Mouse (Mus musculus): ENCODE measurements around the gene Serpinb6b. TPM values are rescaled to one million over a fixed set of nuclear protein-coding genes. Genes with fewer than 3 reads are reported as not detected.

Gene Serpinb6b
- polyA plus RNA-seq, 1 experiment from 2014 or later: 11.1 TPM

DNA sequence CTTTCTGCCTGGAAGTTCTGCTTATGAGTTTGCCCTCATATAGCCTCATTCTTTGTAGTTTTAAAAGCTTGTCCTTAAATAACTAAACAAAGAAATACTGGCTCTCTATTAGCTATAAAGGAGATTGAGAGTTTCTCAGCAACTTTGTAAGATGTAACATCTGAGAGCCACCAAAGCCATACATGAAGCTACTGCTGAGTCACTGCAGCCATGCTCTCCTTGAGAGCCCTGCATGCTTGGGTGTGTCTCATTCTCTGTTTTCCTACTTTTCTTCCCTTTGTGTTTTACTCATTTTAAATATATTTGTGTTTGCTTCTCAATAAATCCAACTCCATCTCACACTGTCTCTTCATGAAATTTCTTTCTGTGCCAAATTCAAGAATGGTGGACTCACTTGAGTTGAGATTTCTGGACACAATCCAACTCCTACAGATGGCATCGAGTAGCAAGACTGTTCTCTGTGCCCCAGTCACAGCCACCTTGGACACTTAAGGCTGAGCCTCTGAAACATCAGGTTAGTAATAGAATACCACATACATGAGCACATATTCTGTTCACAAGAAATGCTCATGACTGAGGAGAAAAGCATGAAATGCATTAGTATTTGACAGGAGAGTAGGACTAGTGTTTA is 61.5 kb downstream of the Serpinb6b start:
- Histone ChIP-seq H3K4me3 (no peak overlapping the region), H3K27ac (no peak overlapping the region), H3K27me3 (ENCODE audit: insufficient read depth, poor library complexity, severe bottlenecking) (no peaks in the 10 kb centered on the region), H3K36me3 (no peaks in the 10 kb centered on the region), H3K4me1 (peaks cover 18% of the 10 kb centered on the region), H3K9me3 (no peaks in the 10 kb centered on the region)
- DNase-seq (ENCODE audit: low spot score): no peak
- WGBS: 72% methylated on average over 1 of the region's 1 CpGs

DNA sequence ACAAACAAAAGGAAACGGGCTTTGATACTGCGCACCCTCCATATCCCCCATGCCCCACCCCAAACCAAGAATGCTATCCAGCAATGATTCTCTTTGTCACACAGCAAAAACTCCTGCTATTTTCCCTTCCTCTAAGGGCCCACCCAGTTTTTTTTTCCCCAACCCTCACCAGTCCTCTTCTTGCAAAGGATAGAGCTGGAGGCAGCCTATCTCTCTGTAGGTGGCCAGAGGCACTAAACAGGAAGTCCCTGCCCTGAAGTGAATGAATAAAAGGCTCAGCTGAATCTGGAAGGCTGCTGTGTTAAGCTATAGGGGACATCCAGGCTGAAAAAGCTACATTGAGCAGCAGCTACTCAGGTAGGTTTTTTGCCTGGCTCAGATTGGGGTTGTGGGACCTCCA is 62.2 kb downstream of the Serpinb6b start, which contains the start of gene Serpinb9b:
Gene Serpinb9b (plus strand): TSS at position 173 of the 400 bp plus-strand sequence.
- DNase-seq (ENCODE audit: low spot score): no peak
- Histone ChIP-seq H3K4me1 (peaks cover 18% of the 10 kb centered on the region), H3K27ac (no peak within 1 kb of the TSS), H3K27me3 (ENCODE audit: insufficient read depth, poor library complexity, severe bottlenecking) (no peaks in the 10 kb centered on the region), H3K36me3 (no peaks in the 10 kb centered on the region), H3K4me3 (no peak within 1 kb of the TSS), H3K9me3 (no peaks in the 10 kb centered on the region)
- 72% methylated on average over 2 of the region's 2 CpGs for WGBS

DNA sequence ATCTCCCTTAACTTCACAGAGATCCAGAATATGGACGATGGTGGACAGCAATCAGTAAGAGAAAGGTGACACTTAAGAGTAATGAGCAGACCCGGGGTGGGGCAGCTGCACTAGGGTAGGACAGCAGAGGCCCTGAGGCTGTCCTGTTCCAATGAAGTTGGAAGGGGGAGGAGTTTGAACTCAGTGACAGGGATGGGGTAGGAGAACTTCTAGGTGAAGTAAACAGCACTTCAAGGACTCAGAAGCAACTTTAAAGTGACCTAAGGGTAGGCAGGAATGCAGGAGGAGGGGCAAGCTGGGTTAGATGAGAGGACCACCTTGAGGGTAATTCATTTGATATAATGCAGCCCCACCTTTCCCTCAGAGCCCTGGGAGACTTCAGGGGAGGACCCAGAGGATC is 63.1 kb downstream of the Serpinb6b start:
- 25% methylated on average over 2 of the region's 2 CpGs for WGBS

DNA sequence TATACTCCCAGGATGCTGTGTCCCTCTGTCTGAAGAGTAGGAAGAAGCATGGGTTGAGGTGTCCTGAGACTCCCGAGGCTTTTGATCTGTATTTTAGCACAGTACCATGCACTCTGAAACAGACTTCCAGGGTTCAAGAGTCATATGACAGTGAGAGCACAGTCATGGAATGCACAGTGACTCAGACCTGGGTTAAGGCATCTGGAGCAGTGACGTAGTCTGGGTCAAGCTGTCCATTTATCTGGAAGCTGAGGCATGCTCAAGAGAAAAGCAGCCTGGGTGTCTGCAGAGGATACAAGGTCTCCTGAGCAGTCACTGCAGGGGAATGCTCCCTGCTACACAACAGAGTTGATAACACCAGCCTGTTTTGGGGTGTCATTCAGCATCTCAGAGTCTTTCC is 63.5 kb downstream of the Serpinb6b start:
- no peak overlapping the region for H3K4me3 ChIP-seq
- DNase-seq (ENCODE audit: low spot score): no peak
- WGBS: 28% methylated on average over 2 of the region's 2 CpGs
- no peaks in the 10 kb centered on the region for H3K9me3 ChIP-seq
- H3K27ac ChIP-seq: no peak overlapping the region
- no peaks in the 10 kb centered on the region for H3K36me3 ChIP-seq
- H3K4me1 ChIP-seq: peaks cover 18% of the 10 kb centered on the region
- no peaks in the 10 kb centered on the region for H3K27me3 ChIP-seq (ENCODE audit: insufficient read depth, poor library complexity, severe bottlenecking)

More for the DNA sequence above, 63.1 kb downstream of the Serpinb6b start:
- no peaks in the 10 kb centered on the region for H3K27me3 ChIP-seq (ENCODE audit: insufficient read depth, poor library complexity, severe bottlenecking)
- H3K36me3 ChIP-seq: no peaks in the 10 kb centered on the region
- no peak overlapping the region for H3K27ac ChIP-seq
- peaks cover 18% of the 10 kb centered on the region for H3K4me1 ChIP-seq
- H3K4me3 ChIP-seq: no peak overlapping the region
- H3K9me3 ChIP-seq: no peaks in the 10 kb centered on the region
- no peak for DNase-seq (ENCODE audit: low spot score)

Other genes with a start within 250 kb of the Serpinb6b start
- gene Mylk4, start 181.3 kb upstream of the Serpinb6b start, polyA plus RNA-seq (2016; fragmentation: Nextera tagmentation; extraction: Ambion mirVana): 0.07 TPM in 1 of 2 replicates, not detected in the other
- gene Wrnip1, start 163.2 kb upstream of the Serpinb6b start, polyA plus RNA-seq (2016; fragmentation: Nextera tagmentation; extraction: Ambion mirVana): 20.6 and 30.0 TPM in 2 replicates
- gene D930007J09Rik, start 162.4 kb upstream of the Serpinb6b start, polyA plus RNA-seq (2016; fragmentation: Nextera tagmentation; extraction: Ambion mirVana): not detected in 2 replicates
- 2.3 and 2.6 TPM in 2 replicates for gene Serpinb1a, start 114.0 kb upstream of the Serpinb6b start, polyA plus RNA-seq (2016; fragmentation: Nextera tagmentation; extraction: Ambion mirVana)
- gene Serpinb1c, start 67.0 kb upstream of the Serpinb6b start, polyA plus RNA-seq (2016; fragmentation: Nextera tagmentation; extraction: Ambion mirVana): not detected in 2 replicates
- 4.2 and 4.4 TPM in 2 replicates for gene Serpinb9, start 38.0 kb downstream of the Serpinb6b start, polyA plus RNA-seq (2016; fragmentation: Nextera tagmentation; extraction: Ambion mirVana)
- 0.92 and 1.0 TPM in 2 replicates for gene Serpinb9b, start 62.2 kb downstream of the Serpinb6b start, polyA plus RNA-seq (2016; fragmentation: Nextera tagmentation; extraction: Ambion mirVana)
- gene Serpinb1b, start 113.4 kb downstream of the Serpinb6b start, polyA plus RNA-seq (2016; fragmentation: Nextera tagmentation; extraction: Ambion mirVana): not detected in 2 replicates
- not detected in 2 replicates for gene Serpinb9c, start 194.5 kb downstream of the Serpinb6b start, polyA plus RNA-seq (2016; fragmentation: Nextera tagmentation; extraction: Ambion mirVana)
- not detected in 2 replicates for gene Serpinb9d, start 227.8 kb downstream of the Serpinb6b start, polyA plus RNA-seq (2016; fragmentation: Nextera tagmentation; extraction: Ambion mirVana)